Mouse (Mus musculus): ENCODE results near the gene Eme1.

Eme1 gene

GRCm38 (mm10) chr11:94644461-94645219 lies 9.1 kb downstream of the Eme1 start:
- no peak for DNase-seq

DNA sequence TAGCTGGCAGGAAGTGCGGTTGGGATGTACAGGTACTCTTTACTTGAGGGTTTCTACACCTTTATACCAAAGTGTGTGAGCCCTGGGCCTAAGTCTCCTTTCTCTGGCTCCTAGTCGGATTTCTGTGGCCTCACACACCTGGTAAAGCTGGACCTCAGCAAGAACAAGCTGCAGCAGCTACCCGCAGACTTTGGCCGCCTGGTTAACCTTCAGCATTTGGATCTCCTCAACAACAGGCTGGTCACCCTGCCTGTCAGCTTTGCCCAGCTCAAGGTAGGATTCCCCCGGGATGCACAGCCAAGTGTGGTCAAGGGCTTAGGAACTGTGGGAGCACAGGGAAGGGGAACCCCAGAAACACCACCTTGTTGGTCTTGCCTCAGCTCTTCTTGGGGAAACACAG lies 19.3 kb downstream of the Eme1 start:
- no peak for DNase-seq

DNA sequence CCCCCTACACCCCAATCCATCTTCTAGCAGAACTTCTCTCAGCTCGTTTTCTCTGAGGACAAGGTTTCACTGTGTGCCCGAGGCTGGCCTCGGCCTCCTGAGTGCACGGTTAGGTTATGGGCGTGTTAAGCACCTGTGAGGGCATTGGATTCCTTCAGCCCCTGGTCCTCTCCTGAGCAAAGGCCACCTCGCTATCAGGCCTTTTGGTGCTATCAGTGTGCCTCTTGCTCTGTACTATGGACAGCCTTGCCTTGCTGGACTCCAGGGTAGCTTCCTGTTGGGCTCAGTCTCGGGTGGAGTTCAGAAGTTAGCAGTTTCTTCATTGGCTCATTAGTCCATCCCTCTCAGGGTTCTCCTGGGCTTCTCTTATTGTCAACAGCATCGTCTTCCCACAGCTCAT lies 20.8 kb downstream of the Eme1 start:
- no peak for DNase-seq

DNA sequence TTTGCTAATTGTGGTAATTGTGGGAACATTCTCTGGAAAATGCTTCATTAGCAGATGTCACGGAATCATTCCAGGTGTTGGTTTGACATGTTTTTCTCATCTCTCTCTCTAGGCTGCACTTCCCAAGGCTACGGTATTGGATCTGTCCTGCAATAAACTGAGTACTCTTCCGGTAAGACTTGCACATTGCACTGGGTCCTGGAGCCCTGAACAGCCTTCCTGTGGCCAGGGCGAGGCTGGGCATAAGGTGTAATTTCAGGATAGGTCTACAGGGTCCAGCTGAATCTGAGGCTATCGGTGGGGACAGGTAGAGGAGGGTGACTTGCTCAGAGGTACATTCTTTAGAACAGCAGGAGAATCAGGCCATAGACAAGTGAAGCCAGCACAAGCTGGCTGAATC lies 21.8 kb downstream of the Eme1 start:
- no peak for DNase-seq

DNA sequence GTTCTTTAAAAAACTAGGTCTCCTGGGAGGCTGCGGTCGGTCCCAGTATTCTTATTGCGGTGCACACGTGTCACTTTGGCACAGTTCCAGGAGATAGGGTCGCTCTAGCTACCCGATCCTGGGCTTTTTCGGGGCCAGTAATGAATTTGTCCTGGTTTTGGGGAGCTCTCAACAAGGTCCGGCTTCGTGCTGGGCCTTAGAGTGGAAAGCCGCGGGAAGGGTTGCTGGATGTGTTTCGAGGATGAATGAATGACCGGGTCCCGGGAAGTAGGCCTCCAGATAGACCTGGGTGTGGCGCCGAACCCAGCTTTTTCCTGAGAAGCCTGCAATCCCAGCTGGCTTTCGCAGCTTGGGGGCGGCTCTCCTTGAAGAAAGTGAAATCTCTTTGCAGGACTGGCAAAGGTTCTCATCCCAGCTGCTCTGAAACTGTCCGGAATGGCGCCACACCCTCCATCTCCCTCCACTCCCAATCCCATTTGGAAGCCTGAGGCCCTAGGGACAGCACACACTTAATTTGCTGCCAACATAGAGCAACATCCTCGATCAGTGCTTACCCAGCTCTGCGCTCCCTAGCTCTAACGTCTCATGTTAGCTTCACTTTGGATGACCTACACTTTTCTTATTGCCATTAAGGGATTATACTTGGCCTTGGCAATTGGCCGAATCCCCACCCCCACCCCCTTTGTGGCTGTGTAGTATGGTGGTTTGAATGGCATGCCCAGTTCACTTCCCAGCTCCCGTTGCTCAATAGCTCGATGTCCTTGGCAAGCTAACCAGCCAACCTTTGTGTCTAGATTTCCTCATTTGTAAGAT lies 23.4 kb downstream of the Eme1 start:
- peak; percentile 9 to 37 for DNase-seq

- no peak for DNase-seq
Measured at GRCm38 (mm10) chr11:94629884-94630198, 23.9 kb downstream of the Eme1 start.

DNA sequence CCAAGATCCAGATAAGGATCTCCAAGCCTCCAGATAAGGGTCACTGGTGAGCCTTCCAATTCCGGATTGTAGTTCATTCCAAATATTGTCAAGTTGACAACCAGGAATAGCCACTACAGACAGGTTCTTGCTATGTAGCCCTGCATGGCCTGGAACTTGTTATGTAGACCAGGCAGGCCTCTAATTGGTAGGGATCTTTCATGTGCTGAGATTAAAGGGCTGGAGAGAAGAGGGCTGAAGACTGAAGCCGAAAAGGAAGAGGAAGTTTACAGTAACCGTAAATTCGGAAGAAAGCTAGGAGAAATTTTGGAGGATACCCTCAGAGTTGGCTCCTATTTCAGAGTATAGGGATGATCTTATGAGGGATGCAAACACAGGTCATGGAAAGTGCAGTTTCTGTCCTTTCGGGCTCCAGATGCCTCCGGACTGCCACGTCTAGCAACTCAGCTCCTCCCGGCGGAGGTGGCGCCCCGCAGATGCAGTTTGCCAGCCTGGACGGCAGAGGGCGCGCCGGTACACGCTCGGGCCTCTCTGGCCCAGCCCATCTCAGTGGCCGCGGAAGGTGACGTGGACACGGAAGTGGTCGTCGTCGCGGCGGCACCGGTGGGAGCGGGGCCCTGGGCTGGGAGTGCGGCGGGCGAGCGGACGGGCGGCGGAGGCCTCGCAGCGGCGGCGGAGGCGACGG lies 24.4 kb downstream of the Eme1 start, which contains the start of gene Lrrc59:
TSS of gene Lrrc59 (plus strand) at position 569 of the 685 bp plus-strand sequence.
- peak; percentile 94 to 96 for DNase-seq

DNA sequence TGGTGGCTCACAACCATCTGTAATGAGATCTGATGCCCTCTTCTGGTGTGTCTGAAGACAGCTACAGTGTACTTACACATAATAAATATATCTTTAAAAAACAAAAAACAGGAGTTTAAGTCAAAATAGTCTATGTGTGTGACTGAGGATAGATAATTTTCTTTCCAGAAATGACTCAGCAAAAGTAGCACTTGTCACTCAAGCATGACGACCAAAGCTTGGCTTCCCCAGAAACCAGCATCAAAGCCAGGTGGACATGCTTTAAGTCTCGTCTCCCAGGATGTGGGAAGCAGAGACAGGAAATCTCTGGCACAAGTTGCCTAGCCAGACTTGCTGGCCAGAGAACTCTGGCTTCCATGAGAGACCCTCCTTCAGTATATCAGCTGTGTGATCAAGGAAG lies 31.6 kb downstream of the Eme1 start:
- DNase-seq: no peak

- no peak for DNase-seq
Measured at GRCm38 (mm10) chr11:94621458-94621852, 32.3 kb downstream of the Eme1 start.

DNA sequence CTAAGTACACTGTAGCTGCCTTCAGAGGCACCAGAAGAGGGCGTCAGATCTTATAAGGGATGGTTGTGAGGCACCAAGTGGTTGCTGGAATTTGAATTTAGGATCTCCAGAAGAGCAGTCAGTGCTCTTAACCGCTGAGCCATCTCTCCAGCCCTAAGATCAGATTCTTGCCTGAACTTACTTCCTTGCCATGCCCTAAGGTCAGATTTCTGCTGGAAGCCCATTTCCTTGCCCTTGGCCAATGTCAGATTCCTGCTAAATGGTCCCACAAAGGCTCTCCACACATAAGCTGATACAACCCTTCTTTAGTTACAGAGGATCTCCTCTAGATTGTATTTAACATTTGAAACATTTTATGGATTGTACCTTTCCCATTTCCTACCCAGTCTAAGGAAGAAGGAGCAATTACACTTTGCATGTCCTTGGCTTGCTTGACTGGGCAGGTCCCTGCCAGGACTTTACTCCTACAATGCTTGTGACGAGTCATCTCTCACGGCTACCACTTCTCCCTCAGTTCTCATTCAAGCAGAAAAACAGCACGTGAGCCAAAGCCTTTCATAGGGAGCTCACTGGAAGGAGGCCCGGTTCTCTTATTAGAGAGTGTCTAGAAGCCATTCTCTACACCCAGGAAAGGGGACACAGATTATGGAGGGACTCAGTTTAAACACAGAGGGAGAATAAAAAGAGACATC lies 32.9 kb downstream of the Eme1 start:
- DNase-seq: no peak

- no peak for DNase-seq
Measured at GRCm38 (mm10) chr11:94617646-94618045, 36.1 kb downstream of the Eme1 start.

DNA sequence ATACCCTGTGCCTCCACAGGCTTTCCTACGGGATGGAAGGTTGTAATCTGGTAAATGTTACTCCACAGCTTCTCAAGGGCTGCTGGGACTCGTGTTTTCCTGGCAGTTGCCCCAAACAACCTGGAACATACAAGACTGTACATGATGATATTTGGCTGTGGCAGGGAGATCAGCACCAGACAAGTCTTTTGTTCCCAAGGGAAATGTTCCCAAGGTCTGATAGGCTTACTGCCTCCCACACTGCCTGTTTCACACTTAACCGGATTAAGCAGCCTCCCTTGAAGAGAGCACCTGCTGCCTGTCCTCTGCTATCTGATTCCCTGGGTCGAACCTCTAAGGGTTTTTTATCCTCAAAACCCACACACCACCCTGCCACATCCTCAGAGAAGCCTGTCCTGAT lies 38.3 kb downstream of the Eme1 start:
- DNase-seq: no peak

DNA sequence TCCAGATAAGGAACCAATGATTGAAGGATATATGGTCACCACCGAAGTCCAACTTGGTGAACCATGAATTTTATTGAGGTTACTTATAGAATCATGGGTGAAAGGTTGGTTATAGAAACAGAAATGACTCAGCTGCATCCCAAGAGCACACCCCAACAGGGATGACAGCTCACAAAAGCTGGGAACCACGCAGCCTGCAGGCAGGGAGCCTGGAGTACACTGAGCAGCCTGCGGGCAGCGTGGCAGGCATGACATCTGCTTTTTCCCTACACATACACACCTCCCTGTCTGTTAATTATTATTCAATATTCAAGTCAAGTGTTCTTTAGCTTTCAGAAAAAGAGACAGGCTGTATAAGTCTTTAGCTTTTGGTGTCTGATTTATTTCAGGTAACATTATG lies 39.2 kb downstream of the Eme1 start:
- no peak for DNase-seq

DNA sequence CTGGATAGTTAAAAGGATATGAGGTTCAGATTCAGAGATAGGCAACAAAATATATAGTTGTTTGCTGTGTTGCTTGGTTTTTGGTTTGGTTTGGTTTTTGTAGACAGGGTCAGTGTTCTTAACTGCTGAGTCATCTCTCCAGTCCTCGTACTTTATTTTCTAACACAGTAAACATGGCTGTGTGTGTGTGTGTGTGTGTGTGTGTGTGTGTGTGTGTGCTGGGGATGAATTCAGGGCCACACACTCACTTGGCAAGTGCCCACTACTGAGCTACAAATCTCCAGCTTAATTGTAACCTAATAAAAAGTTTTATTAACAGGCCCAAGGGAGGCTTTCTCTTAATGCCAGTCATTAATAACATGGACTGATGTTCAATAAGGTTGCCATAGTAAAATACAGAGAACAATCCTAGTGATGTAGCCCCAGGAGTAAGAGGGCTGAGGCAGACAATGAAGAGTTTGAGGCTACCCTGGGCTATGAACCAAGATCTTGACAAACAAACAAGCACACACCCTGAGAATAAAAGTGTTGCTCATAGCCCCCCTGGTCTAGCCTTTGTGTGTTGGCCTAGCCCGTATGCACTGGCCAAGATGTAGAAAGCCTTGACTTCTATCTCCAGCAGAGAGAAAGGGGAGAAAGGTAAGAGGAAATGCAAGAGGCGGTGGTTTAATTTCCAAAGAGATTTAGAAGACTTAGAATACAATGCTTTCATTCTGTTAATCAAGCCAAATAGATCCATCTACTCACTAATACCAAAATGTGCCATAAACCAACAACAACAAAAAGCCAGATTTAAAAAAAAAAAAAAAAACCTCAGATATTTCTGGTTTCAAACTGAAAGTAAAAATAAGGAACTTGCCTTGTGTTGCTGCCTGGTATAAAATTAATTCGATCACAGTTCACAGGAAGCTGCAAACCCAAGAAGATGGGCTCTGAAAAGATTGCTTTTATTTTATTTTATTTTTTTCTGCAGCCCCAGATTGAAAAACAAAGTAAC lies 42.7 kb downstream of the Eme1 start:
- DNase-seq: no peak

GRCm38 (mm10) chr11:94602356-94602955 lies 51.3 kb downstream of the Eme1 start:
- DNase-seq: no peak

DNA sequence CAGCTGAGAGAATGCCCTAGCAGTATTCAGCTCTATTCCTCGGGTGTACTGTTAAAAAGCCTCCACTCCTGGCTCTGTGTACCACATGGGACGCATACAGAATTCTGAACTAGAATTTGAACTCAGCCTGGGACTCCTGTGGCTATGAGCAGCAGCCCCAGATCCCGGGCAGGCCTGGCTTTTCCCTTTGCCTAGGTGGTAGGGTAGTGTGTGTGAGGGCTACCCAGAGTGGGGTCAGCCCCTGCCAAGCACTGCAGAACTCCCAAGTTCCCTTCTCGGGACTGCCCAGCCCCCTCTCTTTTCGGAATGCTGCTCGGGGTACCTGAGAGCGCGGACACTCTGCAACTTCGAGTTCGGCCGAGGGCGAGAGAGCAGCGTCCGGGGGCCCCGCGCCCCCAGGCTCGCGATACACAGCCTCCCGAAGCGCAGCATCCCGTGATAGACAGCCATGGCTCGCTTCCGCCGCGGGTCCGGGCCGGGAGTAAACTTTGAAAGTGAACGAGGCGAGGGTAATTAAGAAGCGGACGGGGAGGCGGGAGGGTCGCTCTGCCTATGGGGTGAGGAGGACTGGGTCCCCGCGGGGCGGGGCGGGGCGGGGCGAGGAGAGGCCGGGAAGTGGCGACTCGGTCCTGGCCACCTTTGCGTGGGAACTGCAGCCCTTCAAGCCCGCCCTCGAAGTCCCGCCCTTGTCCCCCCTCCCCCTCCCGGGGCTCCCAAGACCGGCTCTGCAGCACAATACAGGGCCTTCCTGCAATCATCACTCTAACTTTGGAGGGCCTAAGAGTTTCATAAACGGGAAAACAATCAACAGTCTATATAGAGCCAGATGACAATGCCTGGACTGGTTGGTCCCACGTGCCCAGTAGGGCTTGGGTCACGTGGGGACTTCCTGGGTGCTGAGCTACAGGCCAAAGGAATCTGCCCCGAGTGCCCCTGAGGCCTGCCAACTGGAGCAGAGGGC lies 52.2 kb downstream of the Eme1 start, which contains the start of gene Acsf2:
TSS of gene Acsf2 (minus strand) at position 551 of the 961 bp plus-strand sequence.
- peak; percentile 28 to 56 for DNase-seq

DNA sequence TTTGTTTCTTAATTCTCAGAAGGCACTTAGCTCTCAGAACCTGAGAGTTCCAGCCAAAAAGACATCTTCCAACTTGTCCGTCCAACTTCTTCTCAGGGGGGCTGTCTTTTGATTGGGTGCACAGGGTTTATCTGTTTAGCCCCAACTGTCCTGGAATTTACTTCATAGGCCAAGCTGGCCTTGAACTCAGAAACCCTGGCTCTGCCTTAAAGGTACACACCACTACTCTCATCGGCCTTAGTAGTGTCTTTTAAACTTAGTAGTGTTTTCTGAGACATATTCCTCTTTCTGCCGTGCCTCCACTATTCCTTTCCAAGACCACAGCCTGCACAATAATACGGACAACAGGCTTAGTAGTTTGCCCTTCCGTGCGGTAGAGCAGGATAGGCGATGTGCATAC lies 53.3 kb downstream of the Eme1 start:
- DNase-seq: no peak

DNA sequence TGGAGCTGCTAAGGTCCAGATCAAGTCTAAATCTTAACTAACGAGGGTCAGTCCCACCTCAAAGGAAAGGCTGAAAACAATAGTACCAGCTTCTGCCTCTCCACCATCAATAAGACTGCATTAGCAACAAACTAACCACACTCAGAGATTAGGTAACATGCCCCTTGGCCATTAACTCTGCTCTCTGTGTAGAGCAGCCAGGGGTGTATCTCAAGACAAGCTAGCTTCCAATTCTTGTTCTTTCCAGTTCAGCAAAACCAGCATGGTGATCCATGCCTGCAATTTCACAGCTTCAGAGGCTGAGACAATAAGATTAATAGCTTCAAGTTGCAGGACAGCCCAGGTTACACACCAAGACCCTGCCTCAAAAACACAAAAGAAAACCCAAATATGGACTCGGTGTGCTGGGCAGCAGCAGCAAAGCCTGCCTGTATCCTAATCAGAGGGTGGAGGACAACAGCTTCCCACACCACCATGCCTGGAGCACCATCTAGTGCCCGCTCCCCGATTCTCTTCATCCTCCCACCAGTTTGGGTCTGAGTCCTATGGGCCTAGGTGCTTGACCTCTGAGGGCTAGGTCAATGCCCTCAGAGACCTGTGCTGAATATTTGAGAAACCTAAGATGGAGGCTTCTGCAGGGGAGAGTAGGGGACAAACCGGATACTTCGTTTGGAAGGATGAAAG lies 55.2 kb downstream of the Eme1 start:
- no peak for DNase-seq

- DNase-seq: peak in 1 of 2 experiments; percentile 22
Measured at GRCm38 (mm10) chr11:94597319-94597718, 56.4 kb downstream of the Eme1 start.
